ENCODE assay signal across 19 mouse cellular contexts in genomic region chr9:120960611-120961010, GRCm38 (mm10). TPM values are rescaled to one million over a fixed set of nuclear protein-coding genes. Genes with fewer than 3 reads are reported as not detected.
DNase-seq lines count a peak whose midpoint lies in the region; ATAC-seq and TF ChIP-seq lines count a peak whose summit lies in the region.
"Had no signal": no experiment of that assay in that cellular context is flagged by ENCODE, and none has a peak within 500 bp of the region (broad histone marks: within the 10 kb centered on the region; RNA-seq: fewer than 3 reads in every experiment).

No protein-coding gene starts in this region.

- no peaks in the 10 kb centered on the region for H3K9me3 ChIP-seq in kidney, embryonic 15.5 days (replicated peaks)
- no peaks in the 10 kb centered on the region for H3K9me3 ChIP-seq in MEL (replicated peaks; ENCODE audit: insufficient read depth, low read length)
- H3K9me3 ChIP-seq: midbrain, embryonic 12.5 days; stomach, embryonic 15.5 days had no signal

- DNase-seq in kidney, adult 18-20 months, result no peak
- DNase-seq in thymus, postnatal 0 days (ENCODE audit: low spot score), result peak; percentile 15
- no peak for DNase-seq in thymus, postnatal 25 days
- peak; percentile 32 for DNase-seq in MEL (ENCODE audit: low read depth, low spot score)
- DNase-seq in embryo, embryonic 10.5 days (ENCODE audit: low spot score), result no peak
- DNase-seq: adrenal gland, postnatal 10 days; cerebellum, adult 8-10 months; heart, postnatal 14 days; kidney, postnatal 10 days; lung, adult 18-20 months; lung, postnatal 36 days; spleen, adult 18-20 months had no signal

- peaks cover 41% of the 10 kb centered on the region for H3K4me1 ChIP-seq in kidney, embryonic 15.5 days
- peaks cover 8 to 25% of the 10 kb centered on the region in 2 experiments for H3K4me1 ChIP-seq in MEL (ENCODE audit: control insufficient read depth in 1 of 2, insufficient read depth in 2 of 2, low read length in 2 of 2)

- no peak overlapping the region for H3K9ac ChIP-seq in kidney, embryonic 15.5 days
- no peak overlapping the region for H3K9ac ChIP-seq in MEL (ENCODE audit: control insufficient read depth, low read depth, low read length, poor library complexity, severe bottlenecking)
- H3K9ac ChIP-seq: midbrain, embryonic 12.5 days; stomach, embryonic 15.5 days had no signal

- H3K27me3 ChIP-seq in kidney, embryonic 15.5 days, result no peaks in the 10 kb centered on the region
- no peaks in the 10 kb centered on the region for H3K27me3 ChIP-seq in MEL (ENCODE audit: control insufficient read depth in 1 of 2, insufficient read depth in 2 of 2, low read length in 2 of 2)
- H3K27me3 ChIP-seq: midbrain, embryonic 12.5 days; stomach, embryonic 15.5 days had no signal

- TF ChIP-seq EP300 in MEL (IDR thresholded peaks at IDR 0.05; ENCODE audit: low read depth in 1 of 2, low read length in 2 of 2), result no peak

- H3K36me3 ChIP-seq in kidney, embryonic 15.5 days, result peaks cover 93% of the 10 kb centered on the region
- H3K36me3 ChIP-seq in MEL (ENCODE audit: control insufficient read depth in 1 of 2, insufficient read depth in 2 of 2, low read length in 2 of 2), result peaks cover 15 to 22% of the 10 kb centered on the region in 2 experiments

- no peak for ATAC-seq in kidney, embryonic 15.5 days (replicated peaks; ENCODE audit: low FRiP score)
- ATAC-seq in megakaryocyte progenitor cell, adult 5-6 weeks (replicated peaks; ENCODE audit: poor library complexity), result no peak
- ATAC-seq: hindbrain, embryonic 16.5 days; intestine, postnatal 0 days had no signal

- H3K4me2 ChIP-seq in kidney, embryonic 15.5 days, result no peak overlapping the region
- H3K4me2 ChIP-seq: heart, embryonic 11.5 days; midbrain, embryonic 12.5 days; stomach, embryonic 15.5 days had no signal

- no peak for TF ChIP-seq CTCF in MEL (IDR thresholded peaks at IDR 0.05 in 2 of 3, conservative IDR thresholded peaks at IDR 0.05 in 1 of 3; ENCODE audit: control insufficient read depth in 1 of 3, insufficient read depth in 1 of 3, low read depth in 2 of 3, low read length in 3 of 3, poor library complexity in 1 of 3, severe bottlenecking in 1 of 3)

- 70% methylated on average over 4 of the region's 4 CpGs for WGBS in kidney, embryonic 15.5 days

- no peak for TF ChIP-seq RAD21 in MEL (IDR thresholded peaks at IDR 0.05; ENCODE audit: low read depth, low read length)

- H3K27ac ChIP-seq in kidney, embryonic 15.5 days, result 0 out of 2 replicates have a peak overlapping the region, but pooled peaks have one; percentile 4
- H3K27ac ChIP-seq in MEL (ENCODE audit: control insufficient read depth, low read depth, low read length), result no peak overlapping the region
- H3K27ac ChIP-seq: stomach, embryonic 15.5 days had no signal

- no peak overlapping the region for H3K4me3 ChIP-seq in kidney, embryonic 15.5 days (replicated peaks)
- no peak overlapping the region for H3K4me3 ChIP-seq in MEL (ENCODE audit: control insufficient read depth in 1 of 2, insufficient read depth in 1 of 2, low read depth in 2 of 2, low read length in 2 of 2)
- H3K4me3 ChIP-seq: midbrain, embryonic 12.5 days; stomach, embryonic 15.5 days had no signal

- no peaks in the 10 kb centered on the region for H3K79me2 ChIP-seq in MEL (ENCODE audit: control insufficient read depth, insufficient read depth, low read length, poor library complexity)

- no peak for TF ChIP-seq POLR2A in MEL (IDR thresholded peaks at IDR 0.05; ENCODE audit: control insufficient read depth in 1 of 2, insufficient read depth in 1 of 2, low read depth in 1 of 2, low read length in 2 of 2, poor library complexity in 1 of 2)

TF ChIP-seq in MEL, 35 proteins besides CTCF, POLR2A, EP300 and RAD21:
- no peak for TF ChIP-seq SMC3 (IDR thresholded peaks at IDR 0.05; ENCODE audit: low read depth, low read length)
- TF ChIP-seq KAT2A (conservative IDR thresholded peaks at IDR 0.05; ENCODE audit: low read depth, low read length), result no peak
- no peak for TF ChIP-seq MYC (IDR thresholded peaks at IDR 0.05; ENCODE audit: low read depth, low read length)
- TF ChIP-seq NELFE (IDR thresholded peaks at IDR 0.05; ENCODE audit: low read depth, low read length), result no peak

RNA-seq across cellular contexts. Expression of gene Ctnnb1, which starts 31.6 kb away (rescaled TPM):
- polyA plus RNA-seq in kidney, embryonic 15.5 days (2015; fragmentation: Nextera tagmentation; extraction: Ambion mirVana), result 543 and 552 TPM in 2 replicates
- polyA plus RNA-seq in thymus, postnatal 0 days (2015; fragmentation: Nextera tagmentation; extraction: Ambion mirVana), result 217 and 220 TPM in 2 replicates
- total RNA-seq in MEL (2012; rRNA removed), result 269 and 302 TPM in 2 replicates
- polyA plus RNA-seq in MEL (2012; ENCODE audit: insufficient read depth in 1 of 2, insufficient read length in 2 of 2, low read depth in 1 of 2, low replicate concordance in 2 of 2, missing spikeins in 1 of 2), result 100 to 1,000 TPM; 377 to 701 TPM
- total RNA-seq in megakaryocyte progenitor cell, adult 5-6 weeks (2015), result 308 and 319 TPM in 2 replicates
- total RNA-seq in megakaryocyte progenitor cell, adult 5-6 weeks (2017), result 339 and 406 TPM in 2 replicates

Comparison
In these comparisons a context has a peak if more than half of its experiments do, and no peak if none do; other contexts are left out.
1. DNase-seq: peak in thymus, postnatal 0 days (single experiment) and MEL (single experiment); none in kidney, adult 18-20 months (single experiment), thymus, postnatal 25 days (single experiment) and embryo, embryonic 10.5 days (single experiment).